Mouse (Mus musculus) heart, adult 2 months (tissue): ENCODE results near the gene Tigd3.

Experiments used
- CTCF ChIP-seq: fragments of 200-600 bp; IDR thresholded peaks from 2 replicates; pipeline ENCODE4 v1.8.1; 2022; ENCODE audit warnings: antibody characterized with exemption, mild to moderate bottlenecking, moderate library complexity
- POLR2A ChIP-seq: fragments of 200-500 bp; IDR thresholded peaks from 2 replicates; pipeline ENCODE4 v1.6.1; 2011; ENCODE audit warnings: mild to moderate bottlenecking, low read depth, low read length, control low read depth; ENCODE audit not compliant: insufficient read depth

DNA sequence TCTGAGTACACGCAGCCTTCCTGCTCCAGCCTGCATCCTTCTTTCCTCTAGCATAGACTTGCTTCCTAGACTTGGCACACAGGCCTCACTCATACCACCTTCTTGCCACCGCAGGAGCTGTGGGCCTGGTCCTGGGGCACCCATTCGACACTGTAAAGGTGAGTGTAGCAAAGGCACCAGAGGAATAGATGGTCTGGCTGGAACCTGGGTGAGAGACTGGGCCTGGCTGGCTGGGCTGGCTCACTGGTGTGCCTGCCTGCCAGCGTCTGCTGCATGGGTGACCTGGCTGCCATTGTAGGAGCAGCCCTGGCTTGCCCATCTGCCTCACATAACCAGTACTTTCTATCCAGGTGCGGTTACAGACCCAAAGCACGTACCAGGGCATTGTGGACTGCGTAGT, 14.2 kb downstream of the Tigd3 start:
- TF ChIP-seq CTCF (no peak), POLR2A (no peak)
